8 mouse cellular contexts compared by ENCODE assay signal in genomic region chr4:12140592-12141062, GRCm38 (mm10). TPM values are rescaled to one million over a fixed set of nuclear protein-coding genes. Genes with fewer than 3 reads are reported as not detected.
DNase-seq lines count a peak whose midpoint lies in the region; ATAC-seq and TF ChIP-seq lines count a peak whose summit lies in the region.
"Not testable (repeated sequence)": the region's sequence is repeated elsewhere in the genome, so short reads cannot be mapped to it uniquely, and the experiment has no call there.

No protein-coding gene starts in this region.

- TF ChIP-seq POLR2A in small intestine, adult 2 months (IDR thresholded peaks at IDR 0.05; ENCODE audit: low read depth, low read length) = not testable (repeated sequence)

- peak; percentile 26 to 36 for DNase-seq in B cell, adult 2 months
- peak; percentile 39 for DNase-seq in brain, adult 2 months (ENCODE audit: low read depth, low spot score)
- not testable (repeated sequence) for DNase-seq in heart, embryonic 10.5 days (ENCODE audit: low spot score); intestine, embryonic 14.5 days (ENCODE audit: low spot score)

- peak overlapping the region; percentile 44 for H3K9ac ChIP-seq in embryonic facial prominence, embryonic 12.5 days
- peak overlapping the region; percentile 38 for H3K9ac ChIP-seq in intestine, embryonic 14.5 days (ENCODE audit: low read length)
- H3K9ac ChIP-seq in limb, embryonic 13.5 days = peak overlapping the region; percentile 62

- not testable (repeated sequence) for H3K4me1 ChIP-seq in embryonic facial prominence, embryonic 12.5 days; heart, embryonic 10.5 days; intestine, embryonic 14.5 days (replicated peaks; ENCODE audit: control insufficient read depth, insufficient read depth, low read length); limb, embryonic 13.5 days; small intestine, adult 2 months (ENCODE audit: control insufficient read depth, insufficient read depth, insufficient read length, low read length)

- H3K27me3 ChIP-seq in embryonic facial prominence, embryonic 12.5 days; heart, embryonic 10.5 days (ENCODE audit: insufficient read depth, poor library complexity, severe bottlenecking); intestine, embryonic 14.5 days (replicated peaks; ENCODE audit: control insufficient read depth, insufficient read depth, low read length); limb, embryonic 13.5 days; small intestine, adult 2 months (ENCODE audit: control insufficient read depth, insufficient read depth, low read length): not testable (repeated sequence)

- H3K4me3 ChIP-seq in embryonic facial prominence, embryonic 12.5 days = peak overlapping the region; percentile 39
- H3K4me3 ChIP-seq in heart, embryonic 10.5 days = peak overlapping the region; percentile 52
- H3K4me3 ChIP-seq in intestine, embryonic 14.5 days (ENCODE audit: low read depth, low read length) = peak overlapping the region; percentile 31
- H3K4me3 ChIP-seq in limb, embryonic 13.5 days = peak overlapping the region; percentile 44
- peak overlapping the region; percentile 72 for H3K4me3 ChIP-seq in small intestine, adult 2 months (ENCODE audit: low read depth, low read length)

- H3K36me3 ChIP-seq in embryonic facial prominence, embryonic 12.5 days; heart, embryonic 10.5 days; intestine, embryonic 14.5 days (ENCODE audit: control insufficient read depth, insufficient read depth, low read length); limb, embryonic 13.5 days; small intestine, adult 2 months (ENCODE audit: control insufficient read depth, insufficient read depth, low read length): not testable (repeated sequence)

- peak; percentile 72; the same call in 1 of the 2 replicates for ATAC-seq in embryonic facial prominence, embryonic 12.5 days (ENCODE audit: insufficient number of reproducible peaks, insufficient read depth, low FRiP score, low TSS enrichment)
- peak; percentile 90 for ATAC-seq in intestine, embryonic 14.5 days (replicated peaks; ENCODE audit: low FRiP score, low TSS enrichment, low read depth)
- peak; percentile 83 for ATAC-seq in limb, embryonic 13.5 days (ENCODE audit: low FRiP score, low read depth)
- peak; percentile 79 for ATAC-seq in megakaryocyte progenitor cell, adult 5-6 weeks (replicated peaks; ENCODE audit: poor library complexity)

- not testable (repeated sequence) for H3K27ac ChIP-seq in embryonic facial prominence, embryonic 12.5 days; intestine, embryonic 14.5 days (ENCODE audit: low read depth); limb, embryonic 13.5 days; small intestine, adult 2 months (ENCODE audit: insufficient read depth, low read depth, low read length)
- 0 out of 2 replicates have a peak overlapping the region, but pooled peaks have one; percentile 36 for H3K27ac ChIP-seq in heart, embryonic 10.5 days

- peak overlapping the region; percentile 46 for H3K4me2 ChIP-seq in embryonic facial prominence, embryonic 12.5 days (replicated peaks)
- H3K4me2 ChIP-seq in intestine, embryonic 14.5 days (ENCODE audit: low read length) = peak overlapping the region; percentile 33; the same call in 1 of the 2 replicates
- H3K4me2 ChIP-seq in limb, embryonic 13.5 days (replicated peaks) = peak overlapping the region; percentile 55

- not testable (repeated sequence) for H3K9me3 ChIP-seq in embryonic facial prominence, embryonic 12.5 days; heart, embryonic 10.5 days; intestine, embryonic 14.5 days (ENCODE audit: control insufficient read depth, low read length); limb, embryonic 13.5 days

- 18% methylated on average over 26 of the region's 40 CpGs for WGBS in embryonic facial prominence, embryonic 12.5 days
- WGBS in heart, embryonic 10.5 days = 16% methylated on average over 18 of the region's 40 CpGs
- 9% methylated on average over 20 of the region's 40 CpGs for WGBS in intestine, embryonic 14.5 days
- WGBS in limb, embryonic 13.5 days = 16% methylated on average over 26 of the region's 40 CpGs
- 4% methylated on average over 27 of the region's 40 CpGs for WGBS in small intestine, adult 2 months

- TF ChIP-seq CTCF in small intestine, adult 2 months (IDR thresholded peaks at IDR 0.05; ENCODE audit: extremely low read depth, insufficient read length, insufficient replicate concordance, low read depth, low read length) = not testable (repeated sequence)

RNA-seq across cellular contexts. Expression of gene Rbm12b1, which starts 0.6 kb away (rescaled TPM):
- 7.5 and 8.6 TPM in 2 replicates for polyA plus RNA-seq in embryonic facial prominence, embryonic 12.5 days (2016; fragmentation: Nextera tagmentation; extraction: Ambion mirVana)
- 4.5 and 4.6 TPM in 2 replicates for polyA plus RNA-seq in heart, embryonic 10.5 days (2016; fragmentation: Nextera tagmentation; extraction: Ambion mirVana)
- polyA plus RNA-seq in intestine, embryonic 14.5 days (2014; fragmentation: Nextera tagmentation; extraction: Ambion mirVana) = 5.3 and 6.9 TPM in 2 replicates
- polyA plus RNA-seq in limb, embryonic 13.5 days (2015; fragmentation: Nextera tagmentation; extraction: Ambion mirVana) = 6.0 and 7.4 TPM in 2 replicates
- total RNA-seq in megakaryocyte progenitor cell, adult 5-6 weeks (2015) = 5.5 and 7.4 TPM in 2 replicates
- total RNA-seq in megakaryocyte progenitor cell, adult 5-6 weeks (2017) = 11.6 and 13.2 TPM in 2 replicates
- 0.61 and 4.1 TPM in 2 replicates for polyA plus RNA-seq in small intestine, adult 2 months (2012; rRNA removed)

RNA-seq across cellular contexts. Expression of gene Fam92a, which starts 31.2 kb away (rescaled TPM):
- polyA plus RNA-seq in embryonic facial prominence, embryonic 12.5 days (2016; fragmentation: Nextera tagmentation; extraction: Ambion mirVana) = 106 and 120 TPM in 2 replicates
- polyA plus RNA-seq in heart, embryonic 10.5 days (2016; fragmentation: Nextera tagmentation; extraction: Ambion mirVana) = 66.2 and 77.1 TPM in 2 replicates
- 74.7 and 82.8 TPM in 2 replicates for polyA plus RNA-seq in intestine, embryonic 14.5 days (2014; fragmentation: Nextera tagmentation; extraction: Ambion mirVana)
- polyA plus RNA-seq in limb, embryonic 13.5 days (2015; fragmentation: Nextera tagmentation; extraction: Ambion mirVana) = 116 and 122 TPM in 2 replicates
- 42.7 and 49.8 TPM in 2 replicates for total RNA-seq in megakaryocyte progenitor cell, adult 5-6 weeks (2015)
- 41.6 and 42.4 TPM in 2 replicates for total RNA-seq in megakaryocyte progenitor cell, adult 5-6 weeks (2017)
- polyA plus RNA-seq in small intestine, adult 2 months (2012; rRNA removed) = 1.8 and 2.0 TPM in 2 replicates

RNA-seq across cellular contexts. Expression of gene Rbm12b2, which starts 51.4 kb away (rescaled TPM):
- polyA plus RNA-seq in embryonic facial prominence, embryonic 12.5 days (2016; fragmentation: Nextera tagmentation; extraction: Ambion mirVana) = 17.4 and 18.6 TPM in 2 replicates
- 6.8 and 9.9 TPM in 2 replicates for polyA plus RNA-seq in heart, embryonic 10.5 days (2016; fragmentation: Nextera tagmentation; extraction: Ambion mirVana)
- polyA plus RNA-seq in intestine, embryonic 14.5 days (2014; fragmentation: Nextera tagmentation; extraction: Ambion mirVana) = 11.2 and 12.6 TPM in 2 replicates
- 13.9 and 14.4 TPM in 2 replicates for polyA plus RNA-seq in limb, embryonic 13.5 days (2015; fragmentation: Nextera tagmentation; extraction: Ambion mirVana)
- total RNA-seq in megakaryocyte progenitor cell, adult 5-6 weeks (2015) = 13.1 and 15.1 TPM in 2 replicates
- 20.7 and 24.6 TPM in 2 replicates for total RNA-seq in megakaryocyte progenitor cell, adult 5-6 weeks (2017)
- polyA plus RNA-seq in small intestine, adult 2 months (2012; rRNA removed) = 0.28 and 0.29 TPM in 2 replicates

Comparison
In these comparisons a context has a peak if more than half of its experiments do, and no peak if none do; other contexts are left out.
1. RNA of gene Fam92a, which starts 31.2 kb away (polyA plus RNA-seq): 106 to 120 TPM in embryonic facial prominence, embryonic 12.5 days, 116 to 122 TPM in limb, embryonic 13.5 days, 66.2 to 77.1 TPM in heart, embryonic 10.5 days and 74.7 to 82.8 TPM in intestine, embryonic 14.5 days; 1.8 to 2.0 TPM in small intestine, adult 2 months; every median in the first group is over 10 times any median in the second.
2. Peak in every context shown above with its lines, with median percentiles within 50 percentile points of each other: ATAC-seq, H3K4me2 ChIP-seq, H3K4me3 ChIP-seq and H3K9ac ChIP-seq.